ENCODE assay signal across 7 mouse cellular contexts in genomic region chr6:136620361-136621139, GRCm38 (mm10). TPM values are rescaled to one million over a fixed set of nuclear protein-coding genes. Genes with fewer than 3 reads are reported as not detected.
DNase-seq lines count a peak whose midpoint lies in the region; ATAC-seq and TF ChIP-seq lines count a peak whose summit lies in the region.

No protein-coding gene starts in this region.

- H3K36me3 ChIP-seq in spleen, adult 2 months (ENCODE audit: control insufficient read depth, insufficient read depth, low read length): no peaks in the 10 kb centered on the region

- H3K4me1 ChIP-seq in spleen, adult 2 months (ENCODE audit: control insufficient read depth, insufficient read depth, insufficient read length): no peaks in the 10 kb centered on the region

- 59% methylated on average over 17 of the region's 17 CpGs for WGBS in spleen, adult 2 months

- no peaks in the 10 kb centered on the region for H3K27me3 ChIP-seq in spleen, adult 2 months (ENCODE audit: control insufficient read depth, insufficient read depth, low read length)

- no peak overlapping the region for H3K4me3 ChIP-seq in spleen, adult 2 months (ENCODE audit: extremely low read depth, insufficient read depth, insufficient read length)

- peak; percentile 67 for ATAC-seq in inflammation-experienced regulatory T-cells, adult 6 months

- TF ChIP-seq POLR2A in spleen, adult 2 months (IDR thresholded peaks at IDR 0.05; ENCODE audit: low read depth, low read length): no peak

- no peak overlapping the region for H3K27ac ChIP-seq in spleen, adult 2 months (ENCODE audit: insufficient read depth, low read length)

- intact Hi-C loops in left cerebral cortex, postnatal 14 days (cut with DNase I): loop anchor here (2.0 kb wide), 1 partner anchor 122 kb away; no protein-coding TSS in a partner anchor

- TF ChIP-seq CTCF in spleen, adult 2 months (IDR thresholded peaks at IDR 0.05; ENCODE audit: extremely low read depth, insufficient read depth, insufficient read length, insufficient replicate concordance): peak; percentile 58; the same call in 1 of the 2 replicates

- peak; percentile 71 to 77 for DNase-seq in adrenal gland, adult 18-20 months (ENCODE audit: low spot score in 2 of 2)
- DNase-seq in embryo, embryonic 10.5 days (ENCODE audit: low spot score): peak; percentile 96
- peak; percentile 32 for DNase-seq in gastrocnemius, postnatal 25 days
- peak; percentile 86 to 91 for DNase-seq in left cerebral cortex, postnatal 14 days (ENCODE audit: low spot score in 2 of 2)
- DNase-seq in mesoderm, embryonic 11.5 days (ENCODE audit: low read depth, low spot score): peak; percentile 88
- peak; percentile 50 to 80 for DNase-seq in spleen, adult 2 months (ENCODE audit: low read depth in 1 of 2, low spot score in 2 of 2)

RNA-seq across cellular contexts. Expression of gene Plbd1, which starts 41.2 kb away (rescaled TPM):
- total RNA-seq in adrenal gland, adult 18-20 months (2021): 10 to 100 TPM; 32.2 to 75.7 TPM
- 10 to 100 TPM; 18.3 to 18.8 TPM for total RNA-seq in gastrocnemius, postnatal 25 days (2021)
- 1 to 10 TPM in 1 of 3 experiments, under 1 TPM in 2; 0.48 to 3.6 (median 0.65) TPM for polyA plus RNA-seq in inflammation-experienced regulatory T-cells, adult 6 months (2017; shearing (Covaris generic))
- under 1 TPM; 0.33 to 0.47 TPM for total RNA-seq in left cerebral cortex, postnatal 14 days (2021)
- 64.4 and 64.6 TPM in 2 replicates for polyA plus RNA-seq in spleen, adult 2 months (2012; rRNA removed)

Comparison
In these comparisons a context has a peak if more than half of its experiments do, and no peak if none do; other contexts are left out.
1. DNase-seq: peak in every context shown above with its lines; median percentile 96 in embryo, embryonic 10.5 days; 88 in left cerebral cortex, postnatal 14 days; 88 in mesoderm, embryonic 11.5 days; 74 in adrenal gland, adult 18-20 months; 65 in spleen, adult 2 months; 32 in gastrocnemius, postnatal 25 days.
2. RNA of gene Plbd1, which starts 41.2 kb away (total RNA-seq): 32.2 to 75.7 TPM in adrenal gland, adult 18-20 months and 18.3 to 18.8 TPM in gastrocnemius, postnatal 25 days; 0.33 to 0.47 TPM in left cerebral cortex, postnatal 14 days; every median in the first group is over 10 times any median in the second.